Mouse (Mus musculus) testis, adult 2 months (tissue): ENCODE results near the gene Pld6.

Source experiments
- CTCF ChIP-seq: fragments of 200-500 bp; IDR thresholded peaks from 2 replicates; pipeline ENCODE4 v1.5.1; 2012; ENCODE audit warnings: low read depth, mild to moderate bottlenecking, inconsistent platforms, low read length, moderate library complexity; ENCODE audit not compliant: control insufficient read depth, insufficient read depth, insufficient replicate concordance
- POLR2A ChIP-seq: fragments of 200-500 bp; IDR thresholded peaks from 2 replicates; pipeline ENCODE4 v1.6.1; 2012; ENCODE audit warnings: low read depth, mild to moderate bottlenecking, inconsistent platforms, low read length, moderate library complexity; ENCODE audit not compliant: control insufficient read depth

DNA sequence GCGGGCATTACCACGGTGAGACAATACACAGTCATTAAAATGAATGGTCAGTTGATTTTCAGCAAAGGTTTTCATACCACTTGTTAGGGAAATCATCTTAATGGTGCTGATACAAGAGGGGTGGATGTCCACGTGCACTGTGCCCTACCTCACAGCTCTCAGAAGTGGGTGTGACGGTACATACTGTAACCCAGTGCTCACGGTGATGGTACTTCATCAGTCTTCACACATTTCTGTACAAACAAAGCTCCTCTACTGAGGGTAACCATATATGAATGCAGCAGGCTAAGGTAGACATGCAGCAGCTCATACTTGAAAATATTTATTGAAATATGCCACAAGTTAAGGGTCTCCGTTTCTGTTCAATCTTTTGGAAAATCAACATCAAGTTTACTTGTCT lies 3.9 kb downstream of the Pld6 start:
- TF ChIP-seq POLR2A = no peak
- TF ChIP-seq CTCF = no peak
